Mouse (Mus musculus) heart, adult 2 months (tissue): ENCODE measurements at regions not wholly inside any gene's neighbourhood (a gene's known extent, or its start where the extent isn't known, plus 50 kb on each side); places are given as distances from the start of the nearest gene placed in this dataset.

ENCODE experiments used
- CTCF ChIP-seq: fragments of 200-600 bp; IDR thresholded peaks from 2 replicates; pipeline ENCODE4 v1.8.1; 2022; ENCODE audit warnings: antibody characterized with exemption, mild to moderate bottlenecking, moderate library complexity
- EP300 ChIP-seq: fragments of 200-500 bp; IDR thresholded peaks from 2 replicates; pipeline ENCODE4 v1.6.1; 2011; ENCODE audit warnings: low read depth, low read length, control low read depth; ENCODE audit not compliant: insufficient read depth
- POLR2A ChIP-seq: fragments of 200-500 bp; IDR thresholded peaks from 2 replicates; pipeline ENCODE4 v1.6.1; 2011; ENCODE audit warnings: mild to moderate bottlenecking, low read depth, low read length, control low read depth; ENCODE audit not compliant: insufficient read depth

GRCm38 (mm10) chr3:52215083-52215482 is 53.1 kb upstream of the Foxo1 start:
- TF ChIP-seq POLR2A (no peak), CTCF (no peak), EP300 (no peak)
